Mouse (Mus musculus): Measurements from ENCODE around the gene Lrch3.
"Not testable (repeated sequence)": the region's sequence is repeated elsewhere in the genome, so short reads cannot be mapped to it uniquely, and the experiment has no call there.

Gene Lrch3

DNA sequence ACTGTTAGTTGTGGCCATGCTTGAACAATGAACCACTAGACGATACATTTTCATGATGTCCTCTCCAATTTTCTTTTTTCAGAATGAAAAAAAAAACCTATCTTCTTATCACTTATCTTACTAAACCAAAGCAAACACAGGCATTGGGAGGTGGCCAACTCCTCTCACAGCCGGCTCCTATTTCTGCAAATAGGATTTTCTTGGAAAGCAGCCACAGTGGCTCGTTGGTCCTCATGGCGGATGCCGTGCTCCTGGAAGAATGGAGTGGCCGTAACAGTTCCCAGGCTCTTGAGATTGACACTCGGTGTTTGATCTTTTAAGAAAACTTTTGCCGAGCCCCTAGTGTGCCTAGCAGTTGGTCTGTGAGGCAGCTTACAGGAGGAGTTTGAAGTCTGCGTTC lies 91.3 kb downstream of the Lrch3 start:
- DNase-seq = no peak

DNA sequence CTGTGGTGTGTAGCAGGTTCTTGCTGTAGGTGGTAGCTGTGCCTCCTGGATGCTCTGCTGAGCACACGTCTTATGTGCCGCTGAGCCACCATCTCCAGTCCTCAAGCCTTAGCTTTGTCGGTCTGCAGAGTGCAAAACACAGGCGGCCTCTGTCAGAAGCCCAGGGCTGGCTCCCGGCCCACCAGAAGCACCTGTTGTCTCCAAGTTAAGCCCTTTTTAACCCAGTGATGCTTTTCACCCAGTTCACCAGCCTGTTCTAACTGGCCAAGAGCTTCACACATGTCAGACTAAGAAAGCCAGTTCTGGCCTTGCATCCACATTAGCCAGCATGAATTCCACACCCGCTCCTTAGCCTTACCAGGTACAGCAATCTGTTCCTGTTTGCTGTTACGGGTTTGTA lies 93.0 kb downstream of the Lrch3 start:
- DNase-seq = no peak

DNA sequence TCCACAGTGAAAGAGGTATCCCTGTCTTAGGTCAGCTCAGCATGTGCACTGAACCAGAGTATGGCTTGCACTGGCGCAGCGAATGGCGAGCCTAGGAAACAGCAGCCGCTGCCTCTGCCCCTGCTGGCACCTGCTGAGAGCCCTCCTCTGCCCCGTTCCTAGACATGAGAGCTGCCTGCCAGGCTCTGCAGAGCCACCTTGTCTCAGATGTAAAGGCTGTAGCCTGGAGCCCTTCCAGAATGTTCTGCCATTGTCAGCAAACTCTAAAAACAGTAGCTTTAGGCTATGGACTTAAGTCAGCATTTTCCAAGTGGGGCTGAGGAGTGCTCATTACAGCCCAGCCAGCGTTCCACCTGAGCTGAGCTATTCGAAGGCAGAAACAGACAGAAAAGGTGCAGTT lies 93.5 kb downstream of the Lrch3 start:
- DNase-seq = no peak

DNA sequence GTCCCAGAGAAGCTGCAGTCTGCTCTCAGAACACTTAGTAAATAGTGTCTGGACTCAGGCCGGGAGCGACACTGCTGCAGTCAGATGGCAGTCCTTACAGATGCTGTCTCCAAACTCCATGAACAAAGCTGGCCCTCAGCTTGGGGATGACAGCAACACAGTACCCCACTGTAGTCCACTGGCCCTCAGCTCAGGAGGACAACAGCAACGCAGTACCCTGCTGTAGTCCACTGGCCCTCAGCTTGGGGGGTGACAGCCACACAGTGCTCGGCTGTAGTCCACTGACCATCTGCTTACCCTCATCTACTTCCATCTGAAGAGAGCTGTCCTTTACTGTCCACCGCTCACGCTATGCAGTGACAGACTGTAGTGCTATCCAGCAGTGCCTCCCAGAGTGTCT lies 96.3 kb downstream of the Lrch3 start:
- DNase-seq = no peak

DNA sequence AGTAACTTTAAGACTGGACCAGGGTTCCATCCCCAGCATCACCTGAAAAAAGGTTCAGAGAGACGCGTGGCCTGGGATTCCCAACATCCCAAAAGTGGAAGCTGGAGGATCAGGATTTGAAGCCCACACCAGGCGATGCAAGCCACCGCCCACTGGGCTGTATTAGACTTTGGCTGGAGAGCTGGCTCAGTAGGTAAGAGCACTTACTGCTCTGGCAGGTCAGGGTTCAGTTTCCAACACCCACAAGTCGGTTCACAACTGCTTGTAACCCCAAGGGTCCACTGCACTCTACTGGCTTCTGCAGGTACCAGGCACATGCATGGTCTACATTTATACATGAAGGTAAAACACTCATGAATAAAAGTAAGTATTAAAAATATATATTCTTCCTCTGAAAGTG lies 99.9 kb downstream of the Lrch3 start:
- no peak for DNase-seq

DNA sequence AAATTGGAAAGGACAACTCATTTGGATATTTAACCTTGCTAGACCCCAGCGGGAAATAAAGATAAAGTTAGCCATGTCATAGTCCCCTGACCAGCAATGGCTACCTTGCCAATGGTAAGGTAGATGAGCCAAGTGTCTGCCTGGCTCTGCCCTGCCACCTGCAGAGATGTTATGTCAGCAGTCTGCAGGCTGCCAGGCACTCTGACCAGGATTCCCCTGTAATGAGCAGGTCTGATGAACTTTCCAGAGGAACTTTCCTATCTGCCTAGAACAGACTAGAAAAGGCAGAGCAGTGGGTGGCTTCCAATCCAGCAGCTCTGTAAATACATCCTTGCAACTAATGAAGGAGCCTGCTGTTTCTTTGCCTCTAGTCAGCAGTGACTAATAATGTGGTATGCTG lies 101.0 kb downstream of the Lrch3 start:
- DNase-seq = no peak

DNA sequence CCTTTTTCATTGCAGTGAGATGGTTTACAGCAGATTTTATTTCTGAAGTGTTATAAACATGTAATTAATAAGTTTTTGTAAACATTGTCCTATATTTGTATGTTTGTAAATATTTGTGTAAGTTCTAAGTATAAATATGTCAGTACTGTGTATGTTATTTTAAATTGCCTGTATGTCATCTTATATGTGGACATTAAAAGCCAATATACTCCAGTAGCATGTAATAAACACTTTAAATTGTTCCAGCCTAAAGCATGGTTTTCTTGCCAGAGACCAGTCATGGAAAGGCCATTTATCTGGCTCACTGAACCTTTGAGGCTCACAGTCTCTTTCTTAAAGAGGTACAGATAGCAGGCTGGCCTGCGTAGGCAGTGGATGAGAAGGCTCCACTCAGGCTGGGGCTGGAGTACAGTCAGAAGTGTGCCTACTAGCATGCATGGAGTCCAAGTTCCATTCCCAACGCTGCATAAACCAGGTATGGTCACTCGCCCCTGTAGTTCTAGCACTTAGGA lies 101.6 kb downstream of the Lrch3 start:
- DNase-seq = no peak

DNA sequence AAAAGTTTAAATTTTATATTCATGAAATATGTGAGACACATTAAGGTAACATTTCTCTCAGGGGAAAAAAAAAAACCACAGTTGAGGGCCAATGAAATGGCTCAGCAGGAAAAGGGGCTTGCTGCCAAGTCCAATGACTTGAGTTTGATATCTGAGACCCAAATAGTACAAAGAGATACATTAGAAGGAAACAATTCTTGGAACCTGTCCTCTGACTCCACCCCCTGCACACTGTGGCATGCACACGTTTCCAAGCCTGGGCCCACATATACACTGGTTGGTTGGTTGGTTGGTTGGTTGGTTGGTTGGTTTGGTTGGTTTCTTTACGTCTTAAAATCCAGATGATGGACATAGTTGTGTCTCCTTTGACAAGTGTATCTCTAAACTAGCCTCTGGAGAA lies 102.1 kb downstream of the Lrch3 start:
- no peak for DNase-seq

DNA sequence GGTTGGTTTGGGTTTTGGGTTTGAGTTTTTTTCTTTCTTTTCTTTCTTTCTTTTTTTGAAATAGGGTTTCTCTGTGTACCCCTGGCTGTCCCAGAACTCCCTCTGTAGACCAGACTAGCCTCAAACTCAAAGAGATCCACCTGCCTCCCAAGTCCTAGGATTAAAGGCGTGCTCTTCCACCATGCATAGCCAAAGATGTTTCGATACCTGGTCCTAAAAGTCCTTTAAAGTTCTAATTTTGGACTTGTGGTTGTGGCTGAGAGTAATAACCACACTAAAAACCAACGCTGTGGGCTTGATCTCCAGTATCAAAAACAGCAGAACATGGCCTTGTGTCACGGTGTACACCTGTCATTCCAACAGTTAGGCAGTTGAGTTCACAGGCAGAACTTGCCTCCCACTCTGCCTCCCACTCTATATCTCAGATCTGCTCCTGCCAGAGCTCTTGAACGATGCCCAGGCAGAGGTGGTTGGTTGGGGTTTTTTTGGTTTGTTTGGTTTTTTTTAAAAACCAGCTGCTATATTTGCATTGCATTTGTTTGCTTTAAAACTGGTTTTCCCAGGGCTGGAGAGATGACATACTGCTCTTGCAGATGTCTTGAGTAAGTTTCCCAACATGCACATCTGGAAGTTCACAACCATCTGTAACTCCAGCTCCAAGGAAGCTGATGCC lies 103.9 kb downstream of the Lrch3 start:
- DNase-seq = no peak

DNA sequence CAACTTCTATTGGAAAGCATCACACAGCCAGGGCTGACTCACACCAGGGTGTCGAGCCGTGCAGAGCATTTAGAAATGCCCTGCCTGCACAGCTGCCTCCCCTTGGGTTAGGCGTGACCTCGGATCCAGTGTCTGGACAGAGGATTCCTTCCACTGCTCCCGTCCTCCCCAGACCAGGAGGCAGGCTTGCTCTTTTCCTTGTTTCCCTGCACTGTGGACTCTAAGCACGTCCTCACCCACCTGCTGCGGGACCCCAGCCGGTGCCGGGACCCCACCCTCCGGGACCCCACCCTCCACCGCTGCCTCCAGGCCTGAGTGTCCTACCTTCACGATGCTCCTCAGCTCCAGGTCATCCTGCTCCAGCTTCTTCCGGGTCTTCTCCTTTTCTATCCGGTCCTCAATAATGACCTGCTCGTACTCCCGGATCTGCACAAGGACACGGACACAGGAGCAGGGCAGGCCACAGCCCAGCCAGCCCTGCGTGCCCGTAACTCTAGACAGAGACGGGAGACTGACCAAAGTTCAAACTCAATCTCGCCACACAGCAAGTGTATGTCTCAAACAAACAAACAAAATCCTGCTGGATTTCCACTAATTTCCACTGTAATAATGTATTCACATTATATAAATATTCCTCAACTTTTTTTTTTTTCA lies 105.3 kb downstream of the Lrch3 start:
- no peak for DNase-seq

DNA sequence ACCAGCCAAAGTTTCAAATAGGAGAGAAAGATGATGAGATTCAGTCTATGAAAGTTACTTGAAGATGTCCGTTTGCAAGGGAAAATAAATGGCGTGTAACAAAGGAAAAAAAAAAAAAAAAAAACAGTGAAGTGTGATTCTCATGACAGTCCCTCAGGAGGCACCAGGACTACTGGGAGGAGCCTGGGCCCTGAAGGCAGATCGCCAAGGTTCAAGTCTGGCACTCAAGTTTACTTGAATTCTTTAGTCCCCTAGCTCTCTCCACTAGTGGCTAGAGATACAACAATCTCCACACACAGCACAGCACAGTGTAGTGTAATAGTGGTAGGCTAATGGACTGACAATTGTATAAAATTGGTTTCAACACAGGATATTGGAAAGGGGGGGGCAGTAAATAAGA lies 107.5 kb downstream of the Lrch3 start:
- DNase-seq = no peak

DNA sequence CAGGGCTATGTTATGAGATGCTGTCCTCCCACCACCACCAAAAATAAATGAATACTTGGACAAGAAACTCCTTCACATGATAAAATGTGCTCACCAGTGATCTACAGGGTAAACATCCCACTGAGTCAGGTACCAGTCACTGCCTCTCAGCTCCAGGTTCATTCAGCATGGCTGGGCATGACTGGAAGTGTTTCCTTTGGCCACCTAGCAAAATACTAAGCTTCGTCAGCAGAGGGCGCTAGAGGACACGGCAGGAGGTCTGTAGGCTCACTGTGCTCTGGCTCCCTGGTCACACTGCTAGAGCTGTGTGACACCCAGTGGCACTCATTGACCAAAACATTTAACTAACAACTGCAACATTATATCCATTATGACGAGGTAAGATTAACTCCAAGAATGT lies 109.8 kb downstream of the Lrch3 start:
- DNase-seq = peak; percentile 65

DNA sequence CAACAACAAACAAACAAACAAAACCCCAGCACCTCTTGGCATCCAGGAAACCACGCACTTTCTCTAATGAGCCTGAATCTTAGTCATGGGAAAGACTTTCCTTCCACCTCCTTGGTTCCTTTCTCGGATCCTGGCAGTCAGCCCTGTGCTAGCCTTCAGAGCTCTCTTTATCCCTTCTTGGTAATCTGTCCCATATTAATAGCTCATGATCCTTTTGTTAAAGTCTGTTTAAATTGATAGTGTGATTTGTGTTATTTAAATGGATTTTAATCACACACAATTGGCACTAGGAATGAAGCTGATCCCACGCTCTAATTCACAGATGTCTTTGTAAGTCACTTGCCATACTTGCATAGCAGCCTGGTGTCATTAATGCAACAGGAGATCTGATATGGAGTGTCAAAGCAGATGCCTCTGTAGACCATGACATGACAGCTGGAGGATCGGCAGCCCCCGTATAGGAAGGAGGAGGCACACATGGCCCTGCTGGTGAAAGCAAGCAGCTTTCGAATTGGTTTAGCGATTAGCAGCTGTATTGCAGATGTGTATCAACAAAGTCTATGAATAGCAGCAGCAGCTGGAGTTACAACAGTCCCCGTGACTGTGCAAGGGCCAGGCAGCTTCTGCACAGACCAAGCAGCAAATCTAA lies 110.7 kb downstream of the Lrch3 start:
- no peak for DNase-seq

DNA sequence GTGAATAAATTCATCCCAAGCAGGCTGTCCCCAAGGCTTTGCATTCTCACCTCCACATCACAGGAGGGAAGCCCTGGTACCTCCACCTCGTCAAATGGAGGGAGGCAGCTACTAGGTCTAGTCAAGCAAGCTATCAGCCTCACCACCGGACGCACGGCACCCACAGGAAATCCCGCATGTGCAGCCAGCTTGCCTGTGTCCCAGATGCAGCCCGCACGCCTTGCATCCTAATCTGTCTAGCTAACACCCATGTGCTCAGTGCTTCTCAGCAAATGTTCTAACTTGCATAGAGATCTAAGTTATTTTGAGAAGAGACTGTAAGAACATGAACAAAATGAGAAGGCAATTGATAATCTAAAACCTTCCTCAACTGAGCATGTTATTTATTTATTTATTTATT lies 112.5 kb downstream of the Lrch3 start:
- DNase-seq = no peak

DNA sequence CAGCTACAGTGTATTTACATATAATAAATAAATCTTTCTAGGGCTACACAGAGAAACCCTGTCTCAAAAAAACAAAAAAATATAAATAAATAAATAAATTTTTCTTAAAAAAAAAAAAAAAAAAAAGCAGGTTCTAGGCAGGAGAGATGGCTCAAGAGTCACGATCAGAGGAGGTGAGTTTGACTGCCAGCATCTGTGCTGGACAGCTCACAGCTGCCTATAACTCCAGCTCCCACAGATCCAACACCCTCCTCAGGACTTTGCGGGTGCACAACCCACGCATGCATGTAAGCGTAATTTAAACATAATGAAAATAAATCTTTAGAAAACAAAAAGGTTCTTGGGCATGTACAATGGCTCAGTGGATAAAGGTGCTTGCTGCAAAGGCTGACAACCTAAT lies 122.1 kb downstream of the Lrch3 start:
- no peak for DNase-seq

DNA sequence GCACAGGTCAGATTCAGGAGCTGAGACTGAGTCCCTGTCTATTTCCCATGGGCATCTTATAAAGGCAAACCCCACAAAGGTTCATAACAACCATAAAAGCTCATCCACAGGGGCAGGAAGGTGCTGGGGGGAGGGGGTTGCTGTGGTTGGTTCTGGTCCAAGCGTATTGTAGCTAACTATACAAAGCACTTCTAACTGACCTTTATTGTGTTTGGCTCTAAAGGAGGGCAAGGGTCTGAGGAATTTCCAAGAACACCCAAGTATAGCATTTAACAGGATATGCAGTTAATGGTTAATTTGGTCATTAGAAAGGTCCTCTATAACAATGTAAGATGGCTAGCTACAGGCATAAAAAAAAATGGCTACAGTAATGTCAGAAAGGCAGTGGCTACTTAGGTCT lies 128.8 kb downstream of the Lrch3 start:
- no peak for DNase-seq

DNA sequence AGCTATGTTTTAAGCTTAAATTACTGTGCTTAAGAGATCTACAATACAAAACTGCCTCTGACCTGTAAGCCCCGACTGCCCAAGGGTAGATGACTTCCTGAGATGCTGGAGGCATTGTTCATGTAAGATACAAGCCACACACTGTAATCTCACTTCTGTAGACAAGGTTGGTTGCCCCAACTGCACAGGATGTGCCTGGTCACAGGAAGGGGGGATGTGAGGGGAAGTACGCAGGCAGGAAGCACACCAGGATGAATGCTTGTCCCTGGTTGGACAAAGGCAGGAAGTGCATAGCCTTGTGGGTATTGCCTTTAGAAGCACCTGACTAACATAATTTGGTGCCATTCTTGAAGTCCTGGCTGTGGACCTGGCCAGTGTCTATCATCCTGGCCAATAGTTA lies 129.4 kb downstream of the Lrch3 start:
- no peak for DNase-seq

DNA sequence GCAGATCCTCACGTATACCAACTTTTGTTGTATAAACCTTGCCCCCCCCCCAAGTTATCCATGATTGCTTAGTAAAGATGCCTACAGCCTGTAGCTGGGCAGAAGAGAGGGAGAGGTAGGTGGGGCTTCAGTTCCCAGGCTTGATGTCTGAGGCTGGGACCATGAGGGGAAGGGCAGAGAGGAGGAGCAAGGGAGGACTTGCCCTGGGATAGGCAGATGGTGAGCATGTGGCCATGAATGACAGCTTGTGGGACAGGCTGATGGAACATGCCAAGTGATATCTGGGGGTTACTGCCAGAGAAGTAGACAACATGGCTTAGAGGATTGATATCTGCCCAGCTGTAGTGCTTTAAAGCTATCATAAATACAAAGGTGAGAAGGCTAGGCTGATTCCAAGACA lies 134.1 kb downstream of the Lrch3 start:
- DNase-seq = no peak

DNA sequence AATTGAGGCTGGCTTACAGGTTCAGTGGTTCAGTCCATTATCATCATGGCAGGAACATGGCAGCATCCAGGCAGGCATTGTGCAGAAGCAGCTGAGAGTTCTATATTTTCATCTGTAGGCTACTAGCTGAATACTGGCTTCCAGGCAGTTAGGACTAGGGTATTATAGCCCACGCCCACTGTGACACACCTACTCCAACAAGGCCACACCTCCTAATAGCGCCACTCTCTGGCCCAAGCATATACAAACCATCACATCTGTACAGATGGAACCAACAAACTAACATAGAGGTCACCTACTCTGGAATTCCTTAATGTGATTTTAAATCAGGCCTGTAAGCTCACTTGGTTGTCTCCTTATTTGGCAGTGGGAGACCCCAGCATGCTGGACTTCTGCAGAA lies 134.8 kb downstream of the Lrch3 start:
- DNase-seq = no peak

DNA sequence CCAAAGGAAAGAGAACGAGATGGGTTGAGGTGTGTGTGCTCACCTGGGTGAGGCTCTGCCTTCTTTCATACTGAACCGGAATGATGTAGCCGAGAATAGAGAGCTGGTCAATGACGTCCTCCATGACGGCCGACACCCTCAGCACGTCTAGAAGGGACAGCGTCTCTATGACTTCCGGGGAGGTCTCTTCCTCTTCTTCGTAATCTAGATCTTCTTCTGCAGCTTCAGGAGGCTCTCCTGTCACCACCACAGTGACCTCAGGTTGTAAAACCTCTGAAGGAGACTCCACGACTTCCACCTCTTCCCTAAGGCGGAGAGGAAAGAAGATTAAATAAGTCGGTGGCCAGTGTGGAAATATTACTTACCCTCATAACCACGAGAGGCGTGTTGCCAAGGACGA lies 135.9 kb downstream of the Lrch3 start:
- no peak for DNase-seq

DNA sequence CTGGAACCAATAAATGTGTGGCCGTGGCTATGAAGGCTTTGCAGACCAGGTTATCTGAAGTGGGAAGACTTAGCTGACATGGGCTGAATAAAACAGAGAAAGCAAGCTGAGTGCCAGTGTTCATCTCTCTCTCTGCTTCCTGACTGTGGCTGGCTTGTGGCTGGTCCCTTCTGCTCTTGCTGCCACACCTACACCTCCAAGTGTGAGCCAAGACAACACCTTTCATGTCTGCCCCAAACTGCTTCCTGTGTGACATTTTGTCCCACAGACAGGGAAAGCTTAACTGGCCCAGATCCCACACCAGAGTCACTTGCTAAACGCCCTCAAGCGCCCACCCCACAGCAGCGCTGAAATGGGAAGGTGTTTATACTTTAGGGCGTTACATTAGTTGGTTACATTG lies 139.2 kb downstream of the Lrch3 start:
- no peak for DNase-seq

DNA sequence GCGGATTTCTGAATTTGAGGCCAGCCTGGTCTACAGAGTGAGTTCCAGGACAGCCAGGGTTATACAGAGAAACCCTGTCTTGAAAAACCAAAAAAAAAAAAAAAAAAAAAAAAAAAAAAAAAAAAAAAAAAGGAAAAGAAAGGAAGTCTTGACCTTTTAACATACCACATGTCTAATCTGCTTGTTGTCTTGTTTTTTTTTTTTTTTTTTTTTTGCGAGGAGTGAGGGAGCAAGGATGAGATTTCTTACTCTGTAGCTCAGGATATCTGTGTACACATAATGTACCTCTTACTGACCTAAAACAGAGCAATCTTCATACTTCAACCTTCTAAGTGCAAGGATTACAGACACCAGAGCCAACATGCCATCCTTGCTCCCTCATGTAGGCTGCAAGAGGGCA lies 141.0 kb downstream of the Lrch3 start:
- DNase-seq = not testable (repeated sequence)

DNA sequence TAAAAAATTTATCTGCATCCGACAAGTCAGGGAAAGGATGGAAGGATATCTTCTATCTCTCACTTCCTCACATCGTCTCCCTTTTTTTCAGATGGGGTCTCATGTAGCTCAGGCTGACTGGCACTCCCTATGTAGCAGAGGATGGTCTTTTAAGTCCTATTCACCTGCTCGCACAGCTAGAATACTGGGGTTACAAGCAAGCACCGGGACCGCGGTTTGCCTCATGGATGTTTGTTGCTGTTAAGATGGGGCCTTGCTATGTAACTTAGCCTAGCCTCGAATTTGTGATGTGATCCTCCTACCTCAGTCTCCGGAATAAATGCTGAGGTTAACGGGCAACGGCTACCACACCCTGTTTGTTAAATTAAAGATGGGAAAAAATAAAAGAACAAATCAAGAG lies 141.8 kb downstream of the Lrch3 start:
- peak; percentile 9 for DNase-seq

DNA sequence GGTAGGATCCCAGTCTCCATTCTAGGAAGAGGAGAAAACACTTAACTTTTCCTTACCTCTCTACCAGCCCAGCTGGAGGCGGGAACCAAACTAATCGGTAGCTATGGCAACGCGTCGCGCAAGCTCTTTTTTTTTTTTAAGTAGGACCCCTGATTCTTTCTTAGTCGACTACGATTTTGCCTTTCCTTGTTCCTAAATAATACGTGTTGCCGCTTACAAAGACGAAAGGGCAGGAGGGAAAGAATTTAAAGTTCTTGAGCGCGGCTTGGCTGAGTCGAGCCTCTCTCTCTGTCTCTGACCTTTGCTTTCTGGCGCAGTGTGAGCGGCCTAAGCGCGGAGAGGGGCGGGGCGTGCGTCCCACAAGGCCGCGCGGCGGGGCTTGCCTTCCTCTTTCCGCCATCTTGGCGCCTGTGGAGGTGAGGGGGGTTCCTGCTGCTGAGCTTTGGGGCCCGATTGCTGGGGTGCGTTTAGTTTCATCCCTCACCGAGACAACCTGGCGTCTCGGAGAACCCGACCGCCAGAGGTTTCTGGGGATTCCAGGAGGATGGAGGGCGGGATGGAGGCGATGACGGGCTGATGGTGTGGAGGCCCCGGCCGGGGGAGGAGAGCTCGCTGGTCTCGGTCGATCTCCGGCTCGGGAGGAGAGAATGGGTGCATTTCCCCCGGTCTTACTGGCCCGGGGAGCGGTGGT lies 142.3 kb downstream of the Lrch3 start, which contains the start of the genes Iqcg and Rpl35a:
Gene Iqcg, minus strand, starts transcription at position 124 of the 691 bp plus-strand sequence.
Gene Rpl35a, plus strand, starts transcription at position 359 of the 691 bp plus-strand sequence.
- DNase-seq = peak; percentile 89
